ENCODE assay signal across 8 mouse cellular contexts in genomic region chr9:61163671-61164288, GRCm38 (mm10).
A peak's percentile ranks its signal among the peaks of the same experiment; 100 is the strongest.
DNase-seq lines count a peak whose midpoint lies in the region; ATAC-seq lines count a peak whose summit lies in the region.

No protein-coding gene starts in this region.

- DNase-seq in forebrain, embryonic 14.5 days (ENCODE audit: low spot score): peak; percentile 56
- no peak for DNase-seq in forebrain, embryonic 11.5 days (ENCODE audit: low spot score)
- DNase-seq in urinary bladder, postnatal 14 days (ENCODE audit: low spot score): peak; percentile 56
- DNase-seq in urinary bladder, adult 2 months (ENCODE audit: low spot score): no peak
- DNase-seq in limb, embryonic 10.5 days (ENCODE audit: low spot score): peak; percentile 61
- no peak for DNase-seq in ovary, postnatal 14 days (ENCODE audit: low spot score)
- DNase-seq in thymus, postnatal 36 days: no peak

- no peaks in the 10 kb centered on the region for H3K9me3 ChIP-seq in forebrain, embryonic 14.5 days (replicated peaks; ENCODE audit: control insufficient read depth, low read length)
- H3K9me3 ChIP-seq in forebrain, embryonic 11.5 days (ENCODE audit: control insufficient read depth, low read length): no peaks in the 10 kb centered on the region
- H3K9me3 ChIP-seq in limb, embryonic 10.5 days (replicated peaks): no peaks in the 10 kb centered on the region

- no peak overlapping the region for H3K4me2 ChIP-seq in forebrain, embryonic 14.5 days (ENCODE audit: low read length)
- H3K4me2 ChIP-seq in forebrain, embryonic 11.5 days (ENCODE audit: low read depth, low read length, severe bottlenecking): no peak overlapping the region

- peaks cover 21% of the 10 kb centered on the region for H3K4me1 ChIP-seq in forebrain, embryonic 14.5 days (ENCODE audit: control insufficient read depth, insufficient read depth, low read length)
- peaks cover 5% of the 10 kb centered on the region; the same call in 1 of the 2 replicates for H3K4me1 ChIP-seq in forebrain, embryonic 11.5 days (replicated peaks; ENCODE audit: control insufficient read depth, insufficient read depth, low read length)
- H3K4me1 ChIP-seq in limb, embryonic 10.5 days: peaks cover 59% of the 10 kb centered on the region

- H3K4me3 ChIP-seq in forebrain, embryonic 14.5 days (ENCODE audit: low read depth, low read length): no peak overlapping the region
- no peak overlapping the region for H3K4me3 ChIP-seq in forebrain, embryonic 11.5 days (ENCODE audit: low read depth, low read length)
- H3K4me3 ChIP-seq in limb, embryonic 10.5 days: peak overlapping the region; percentile 24; the same call in 1 of the 2 replicates

- H3K27ac ChIP-seq in forebrain, embryonic 14.5 days (ENCODE audit: low read depth, low read length): no peak overlapping the region
- H3K27ac ChIP-seq in forebrain, embryonic 11.5 days (ENCODE audit: low read depth, low read length): no peak overlapping the region
- H3K27ac ChIP-seq in limb, embryonic 10.5 days: peak overlapping the region; percentile 50

- H3K27me3 ChIP-seq in forebrain, embryonic 14.5 days (replicated peaks; ENCODE audit: control insufficient read depth, insufficient read depth, low read length): no peaks in the 10 kb centered on the region
- H3K27me3 ChIP-seq in forebrain, embryonic 11.5 days (ENCODE audit: control insufficient read depth, insufficient read depth, low read length): 0 out of 2 replicates have a peak, but pooled peaks cover 2% of the 10 kb centered on the region
- peaks cover 78% of the 10 kb centered on the region for H3K27me3 ChIP-seq in limb, embryonic 10.5 days (ENCODE audit: low read depth, poor library complexity, severe bottlenecking)

- no peak for ATAC-seq in forebrain, embryonic 14.5 days
- ATAC-seq in forebrain, embryonic 11.5 days (replicated peaks; ENCODE audit: low FRiP score): no peak
- ATAC-seq in erythroid progenitor cell, adult 5-6 weeks (replicated peaks; ENCODE audit: low FRiP score, poor library complexity, severe bottlenecking): no peak

- WGBS in forebrain, embryonic 14.5 days: 71% methylated on average over 19 of the region's 19 CpGs
- WGBS in forebrain, embryonic 11.5 days: 70% methylated on average over 19 of the region's 19 CpGs
- WGBS in limb, embryonic 10.5 days: 16% methylated on average over 19 of the region's 19 CpGs

- H3K9ac ChIP-seq in forebrain, embryonic 14.5 days (ENCODE audit: low read length): no peak overlapping the region
- no peak overlapping the region for H3K9ac ChIP-seq in forebrain, embryonic 11.5 days (ENCODE audit: low read length)

- H3K36me3 ChIP-seq in forebrain, embryonic 14.5 days (ENCODE audit: control insufficient read depth, insufficient read depth, low read length): no peaks in the 10 kb centered on the region
- H3K36me3 ChIP-seq in forebrain, embryonic 11.5 days (ENCODE audit: control insufficient read depth, insufficient read depth, low read length): no peaks in the 10 kb centered on the region
- H3K36me3 ChIP-seq in limb, embryonic 10.5 days: no peaks in the 10 kb centered on the region

Comparison
In these comparisons a context has a peak if more than half of its experiments do, and no peak if none do; other contexts are left out.
1. DNase-seq: peak in forebrain, embryonic 14.5 days (single experiment), urinary bladder, postnatal 14 days (single experiment) and limb, embryonic 10.5 days (single experiment); none in forebrain, embryonic 11.5 days (single experiment), urinary bladder, adult 2 months (single experiment), ovary, postnatal 14 days (single experiment) and thymus, postnatal 36 days (0 of 2).